In genomic region chr8:63258812-63259385, GRCm38 (mm10) we compare ENCODE assay signal across 22 mouse cellular contexts.
DNase-seq lines count a peak whose midpoint lies in the region; ATAC-seq lines count a peak whose summit lies in the region.
"Had no signal": no experiment of that assay in that cellular context is flagged by ENCODE, and none has a peak within 500 bp of the region (broad histone marks: within the 10 kb centered on the region; RNA-seq: fewer than 3 reads in every experiment).

No protein-coding gene starts in this region.

- no peaks in the 10 kb centered on the region for H3K27me3 ChIP-seq in heart, embryonic 10.5 days (ENCODE audit: insufficient read depth, poor library complexity, severe bottlenecking)
- no peaks in the 10 kb centered on the region for H3K27me3 ChIP-seq in forebrain, embryonic 14.5 days (replicated peaks; ENCODE audit: control insufficient read depth, insufficient read depth, low read length)
- H3K27me3 ChIP-seq: embryonic facial prominence, embryonic 12.5 days; forebrain, embryonic 12.5 days; hindbrain, embryonic 12.5 days; Patski had no signal

- intact Hi-C loops in heart, postnatal 25 days (cut with DNase I), result no loop called here
- intact Hi-C loops in heart, postnatal 10 days (cut with DNase I), result no loop called here

- DNase-seq in adrenal gland, postnatal 10 days, result peak; percentile 31
- no peak for DNase-seq in adrenal gland, adult 18-20 months (ENCODE audit: low spot score in 2 of 2)
- DNase-seq in heart, adult 8-10 months (ENCODE audit: low spot score), result peak; percentile 19
- DNase-seq in heart, postnatal 25 days (ENCODE audit: low spot score), result no peak
- peak; percentile 2 to 8 for DNase-seq in heart, postnatal 10 days
- no peak for DNase-seq in heart, embryonic 10.5 days (ENCODE audit: low spot score)
- peak; percentile 12 for DNase-seq in gonadal fat pad, adult 2 months (ENCODE audit: low read depth)
- no peak for DNase-seq in forebrain, embryonic 14.5 days (ENCODE audit: low spot score)
- DNase-seq: cerebellum, adult 11-12 months; cerebellum, adult 9-10 months; cerebellum, postnatal 25 days; forebrain, postnatal 0 days; gastrocnemius, postnatal 14 days; kidney, adult 9 months had no signal

- no peaks in the 10 kb centered on the region for H3K36me3 ChIP-seq in heart, embryonic 10.5 days
- H3K36me3 ChIP-seq in forebrain, embryonic 14.5 days (ENCODE audit: control insufficient read depth, insufficient read depth, low read length), result no peaks in the 10 kb centered on the region
- H3K36me3 ChIP-seq: embryonic facial prominence, embryonic 12.5 days; forebrain, embryonic 12.5 days; hindbrain, embryonic 12.5 days had no signal

- ATAC-seq in forebrain, embryonic 14.5 days, result no peak
- ATAC-seq: forebrain, postnatal 0 days; hindbrain, embryonic 16.5 days; inflammation-experienced regulatory T-cells, adult 6 months; intestine, postnatal 0 days; Patski had no signal

- no peak overlapping the region for H3K4me3 ChIP-seq in heart, embryonic 10.5 days
- H3K4me3 ChIP-seq in forebrain, embryonic 14.5 days (ENCODE audit: low read depth, low read length), result no peak overlapping the region
- H3K4me3 ChIP-seq: embryonic facial prominence, embryonic 12.5 days; forebrain, embryonic 12.5 days; hindbrain, embryonic 12.5 days had no signal

- H3K9me3 ChIP-seq in heart, embryonic 10.5 days, result no peaks in the 10 kb centered on the region
- H3K9me3 ChIP-seq in forebrain, embryonic 14.5 days (replicated peaks; ENCODE audit: control insufficient read depth, low read length), result no peaks in the 10 kb centered on the region
- H3K9me3 ChIP-seq: embryonic facial prominence, embryonic 12.5 days; forebrain, embryonic 12.5 days; hindbrain, embryonic 12.5 days had no signal

- H3K4me1 ChIP-seq in heart, embryonic 10.5 days, result peaks cover 4% of the 10 kb centered on the region; the same call in 1 of the 2 replicates
- no peaks in the 10 kb centered on the region for H3K4me1 ChIP-seq in forebrain, embryonic 14.5 days (ENCODE audit: control insufficient read depth, insufficient read depth, low read length)
- H3K4me1 ChIP-seq: embryonic facial prominence, embryonic 12.5 days; forebrain, embryonic 12.5 days; hindbrain, embryonic 12.5 days had no signal

- no peak overlapping the region for H3K4me2 ChIP-seq in forebrain, embryonic 14.5 days (ENCODE audit: low read length)
- H3K4me2 ChIP-seq: embryonic facial prominence, embryonic 12.5 days; forebrain, embryonic 12.5 days; hindbrain, embryonic 12.5 days had no signal

- no peak overlapping the region for H3K27ac ChIP-seq in heart, embryonic 10.5 days
- no peak overlapping the region for H3K27ac ChIP-seq in forebrain, embryonic 14.5 days (ENCODE audit: low read depth, low read length)
- H3K27ac ChIP-seq: embryonic facial prominence, embryonic 12.5 days; forebrain, embryonic 12.5 days; hindbrain, embryonic 12.5 days; kidney, postnatal 0 days had no signal

- no peak overlapping the region for H3K9ac ChIP-seq in forebrain, embryonic 14.5 days (ENCODE audit: low read length)
- H3K9ac ChIP-seq: embryonic facial prominence, embryonic 12.5 days; forebrain, embryonic 12.5 days; forebrain, postnatal 0 days; hindbrain, embryonic 12.5 days had no signal

Comparison
In these comparisons a context has a peak if more than half of its experiments do, and no peak if none do; other contexts are left out.
1. DNase-seq: peak in adrenal gland, postnatal 10 days (single experiment), heart, adult 8-10 months (single experiment), heart, postnatal 10 days (2 of 2) and gonadal fat pad, adult 2 months (single experiment); none in adrenal gland, adult 18-20 months (0 of 2), heart, postnatal 25 days (single experiment), heart, embryonic 10.5 days (single experiment) and forebrain, embryonic 14.5 days (single experiment).